Mouse (Mus musculus) hindbrain, postnatal 0 days (tissue): Measurements from ENCODE around the gene Chka. TPM values are rescaled to one million over a fixed set of nuclear protein-coding genes. Genes with fewer than 3 reads are reported as not detected.
A peak's percentile ranks its signal among the peaks of the same experiment; 100 is the strongest.

Experiments
- ATAC-seq: fragments of 200-750 bp; cut with Nextera tagmentation; 2 replicates; pipeline ENCODE4 v1.8.0; 2017; ENCODE audit warnings: mild to moderate bottlenecking, moderate TSS enrichment, moderate library complexity
- DNase-seq: peaks from one replicate; pipeline ENCODE4 v3.0.0-alpha.2; 2015; ENCODE audit warnings: low spot score
- H3K27ac ChIP-seq: fragments of 300-500 bp; sonication (generic); 2 replicates; pipeline ENCODE4 v1.5.1; 2014; ENCODE audit warnings: mild to moderate bottlenecking
- H3K27me3 ChIP-seq: fragments of 300-500 bp; sonication (generic); 2 replicates; pipeline ENCODE4 v1.6.1; 2014; ENCODE audit warnings: low read length, mixed read lengths; ENCODE audit not compliant: insufficient read depth
- H3K36me3 ChIP-seq: fragments of 300-500 bp; sonication (generic); 2 replicates; pipeline ENCODE4 v1.6.1; 2014; ENCODE audit warnings: low read length, mixed read lengths; ENCODE audit not compliant: insufficient read depth
- H3K4me1 ChIP-seq: fragments of 300-500 bp; sonication (generic); 2 replicates; pipeline ENCODE4 v1.6.1; 2014; ENCODE audit warnings: antibody characterized with exemption, low read length, mixed read lengths; ENCODE audit not compliant: insufficient read depth
- H3K4me2 ChIP-seq: fragments of 300-500 bp; sonication (generic); 2 replicates; pipeline ENCODE4 v1.6.1; 2014; ENCODE audit warnings: low read depth, mild to moderate bottlenecking, low read length, moderate library complexity, mixed read lengths
- H3K4me3 ChIP-seq: fragments of 300-500 bp; sonication (generic); 2 replicates; pipeline ENCODE4 v1.5.1; 2014; ENCODE audit warnings: low read length
- H3K9ac ChIP-seq: fragments of 300-500 bp; sonication (generic); replicated peaks from 2 replicates; pipeline ENCODE4 v1.6.1; 2014; ENCODE audit warnings: mild to moderate bottlenecking, low read length, moderate library complexity, mixed read lengths
- H3K9me3 ChIP-seq: fragments of 300-500 bp; sonication (generic); 2 replicates; pipeline ENCODE4 v1.6.1; 2016; ENCODE audit warnings: low read length, mixed read lengths
- CTCF ChIP-seq: IDR thresholded peaks from 2 replicates; pipeline ENCODE4 v1.5.1; 2016; ENCODE audit warnings: antibody characterized with exemption, control low read depth, low read depth
- WGBS: fragments of 180-500 bp; shearing (Covaris S2); extraction: QIAGEN DNeasy Blood & Tissue Kit; methylation state at CpG from one replicate; pipeline ENCODE4 v1.1.7; 2014; 5-methylcytosine and 5-hydroxymethylcytosine counted together
- polyA plus RNA-seq: library from polyadenylated mRNA; unstranded; fragments of >200 nt; fragmentation: Nextera tagmentation; extraction: Ambion mirVana; gene quantifications from 2 replicates; pipeline ENCODE4 v1.2.1, GENCODE M21; 2015
- total RNA-seq: library from RNA; depleted of rRNA; stranded (reverse); fragments of >200 nt; gene quantifications from 2 replicates; pipeline ENCODE4 v1.2.3, GENCODE M21; 2014

Gene Chka
- total and polyA plus RNA-seq, 2 experiments from 2014 or later: 53.9 to 68.9 TPM

GRCm38 (mm10) chr19:3907876-3908660, 56.5 kb downstream of the Chka start:
- ATAC-seq (no peak), DNase-seq (no peak)
- H3K36me3 ChIP-seq: peaks cover 21% of the 10 kb centered on the region
- 78% methylated on average over 8 of the region's 8 CpGs for WGBS
- H3K4me3 ChIP-seq: no peak overlapping the region
- no peaks in the 10 kb centered on the region for H3K27me3 ChIP-seq
- H3K9ac ChIP-seq: 0 out of 2 replicates have a peak overlapping the region, but pooled peaks have one; percentile 53
- TF ChIP-seq CTCF: no peak
- H3K4me2 ChIP-seq: peak overlapping the region; percentile 81
- no peak overlapping the region for H3K27ac ChIP-seq
- H3K9me3 ChIP-seq: no peaks in the 10 kb centered on the region
- H3K4me1 ChIP-seq: peaks cover 20% of the 10 kb centered on the region; the same call in 1 of the 2 replicates

DNA sequence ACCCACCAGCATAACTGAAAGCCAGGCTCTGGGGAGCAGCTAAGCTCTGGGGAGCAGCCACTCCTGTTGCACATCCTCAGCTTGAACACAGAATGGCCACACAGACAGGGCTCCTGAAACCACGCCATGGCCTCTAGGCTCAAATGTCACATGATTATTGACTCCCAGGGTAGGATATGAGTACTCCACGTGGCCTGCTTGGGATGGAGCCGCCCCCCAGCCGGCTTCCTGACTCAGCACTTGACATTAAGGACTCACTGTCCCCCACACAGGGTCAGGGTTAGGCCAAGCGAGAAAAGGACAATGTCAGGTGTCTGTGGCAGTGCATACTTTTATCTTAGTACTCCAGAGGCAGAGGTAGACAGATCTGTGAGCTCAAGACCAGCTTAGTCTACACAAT, 58.6 kb downstream of the Chka start:
- H3K9ac ChIP-seq: no peak overlapping the region
- ATAC-seq (no peak), DNase-seq (no peak)
- no peak for TF ChIP-seq CTCF
- peaks cover 21% of the 10 kb centered on the region for H3K36me3 ChIP-seq
- WGBS: 84% methylated on average over 5 of the region's 5 CpGs
- no peaks in the 10 kb centered on the region for H3K9me3 ChIP-seq
- peaks cover 25% of the 10 kb centered on the region for H3K4me1 ChIP-seq
- no peaks in the 10 kb centered on the region for H3K27me3 ChIP-seq
- H3K27ac ChIP-seq: no peak overlapping the region
- no peak overlapping the region for H3K4me3 ChIP-seq
- H3K4me2 ChIP-seq: no peak overlapping the region

DNA sequence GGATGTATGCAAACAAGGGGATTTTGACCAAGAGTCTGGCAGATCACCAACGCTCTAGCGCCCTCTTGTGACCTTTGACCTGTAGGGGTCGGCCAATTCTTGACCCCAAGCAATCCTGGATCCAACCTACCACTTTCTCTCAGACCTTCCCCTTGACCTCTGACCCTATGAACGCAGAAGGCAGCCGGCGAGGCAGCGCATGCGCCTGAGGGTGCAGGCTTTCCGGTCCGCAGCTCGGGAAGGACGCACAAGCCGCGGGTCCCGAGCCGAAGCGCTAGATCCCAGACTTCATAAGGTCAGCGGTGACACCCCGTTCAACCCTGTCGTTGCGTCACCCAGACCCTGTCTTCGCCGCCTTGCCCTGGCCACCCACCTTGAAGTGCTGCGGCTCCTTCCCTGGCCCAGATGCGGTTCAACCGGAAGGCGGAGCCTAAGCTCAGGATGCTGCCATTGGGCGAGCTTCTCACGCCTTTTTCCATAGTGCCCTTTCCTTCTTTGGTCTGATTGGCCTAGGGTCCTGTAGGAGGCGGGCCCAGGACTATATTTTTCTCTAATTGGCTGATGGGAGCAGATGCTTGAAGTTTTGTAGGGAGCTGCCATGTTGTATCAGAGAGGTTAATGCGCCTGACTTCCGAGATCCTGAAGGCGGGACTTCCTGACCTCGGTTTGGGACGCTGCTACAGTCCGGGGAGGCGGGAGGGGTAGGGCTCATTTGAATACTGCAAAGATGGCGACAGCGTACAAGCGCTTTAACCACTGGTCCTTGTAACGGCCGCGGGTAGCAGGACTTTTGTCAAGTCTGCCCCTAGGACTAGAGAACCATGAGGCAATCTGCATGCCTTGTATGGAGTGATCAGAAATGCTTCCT, 61.0 kb downstream of the Chka start, which contains the start of gene Ndufs8:
Gene Ndufs8 (minus strand): TSS at position 438 of the 868 bp plus-strand sequence.
- Histone ChIP-seq H3K4me2 (peak within 1 kb of the TSS; percentile 69), H3K9me3 (no peaks in the 10 kb centered on the region), H3K36me3 (peaks cover 21% of the 10 kb centered on the region), H3K9ac (peak within 1 kb of the TSS; percentile 62), H3K27me3 (no peaks in the 10 kb centered on the region), H3K4me1 (peaks cover 17% of the 10 kb centered on the region; the same call in 1 of the 2 replicates), H3K4me3 (peak within 1 kb of the TSS; percentile 58), H3K27ac (peak within 1 kb of the TSS; percentile 79)
- TF ChIP-seq CTCF: peak; percentile 28
- ATAC-seq: peak; percentile 98
- WGBS: under 1% methylated on average over 43 of the region's 43 CpGs
- DNase-seq: peak; percentile 97

GRCm38 (mm10) chr19:3913692-3914091, 62.1 kb downstream of the Chka start:
- Histone ChIP-seq H3K4me2 (peak overlapping the region; percentile 69), H3K27ac (peak overlapping the region; percentile 59; the same call in 1 of the 2 replicates), H3K27me3 (no peaks in the 10 kb centered on the region), H3K9ac (peak overlapping the region; percentile 62; the same call in 1 of the 2 replicates), H3K4me1 (peaks cover 17% of the 10 kb centered on the region; the same call in 1 of the 2 replicates), H3K36me3 (peaks cover 15% of the 10 kb centered on the region), H3K9me3 (no peaks in the 10 kb centered on the region), H3K4me3 (peak overlapping the region; percentile 58; the same call in 1 of the 2 replicates)
- WGBS: 86% methylated on average over 8 of the region's 8 CpGs
- no peak for DNase-seq
- no peak for ATAC-seq
- no peak for TF ChIP-seq CTCF

- no peak overlapping the region for H3K4me2 ChIP-seq
- H3K4me3 ChIP-seq: no peak overlapping the region
- no peak for DNase-seq
- H3K27me3 ChIP-seq: no peaks in the 10 kb centered on the region
- H3K4me1 ChIP-seq: peaks cover 17% of the 10 kb centered on the region; the same call in 1 of the 2 replicates
- no peaks in the 10 kb centered on the region for H3K9me3 ChIP-seq
- TF ChIP-seq CTCF: no peak
- H3K36me3 ChIP-seq: peaks cover 10% of the 10 kb centered on the region
- no peak overlapping the region for H3K9ac ChIP-seq
- ATAC-seq: no peak
- no peak overlapping the region for H3K27ac ChIP-seq
- 88% methylated on average over 5 of the region's 5 CpGs for WGBS
Measured at GRCm38 (mm10) chr19:3914535-3914934, 63.0 kb downstream of the Chka start.

GRCm38 (mm10) chr19:3916727-3917126, 65.2 kb downstream of the Chka start:
- DNase-seq (no peak), ATAC-seq (no peak)
- no peak overlapping the region for H3K9ac ChIP-seq
- no peaks in the 10 kb centered on the region for H3K9me3 ChIP-seq
- H3K4me2 ChIP-seq: no peak overlapping the region
- H3K27ac ChIP-seq: no peak overlapping the region
- H3K27me3 ChIP-seq: no peaks in the 10 kb centered on the region
- H3K4me3 ChIP-seq: no peak overlapping the region
- H3K4me1 ChIP-seq: peaks cover 11% of the 10 kb centered on the region; the same call in 1 of the 2 replicates
- 79% methylated on average over 11 of the region's 11 CpGs for WGBS
- no peaks in the 10 kb centered on the region for H3K36me3 ChIP-seq
- no peak for TF ChIP-seq CTCF
